Mouse (Mus musculus) ES-Bruce4 (cell line): ENCODE data around the gene Creld2.

Experiments used
- CTCF ChIP-seq: IDR thresholded peaks from one replicate; pipeline ENCODE4 v1.8.1; 2011; ENCODE audit warnings: low read depth, low read length
- POLR2A ChIP-seq: IDR thresholded peaks from one replicate; pipeline ENCODE4 v1.8.1; 2011; ENCODE audit warnings: low read length; ENCODE audit not compliant: insufficient read depth

- TF ChIP-seq CTCF (no peak), POLR2A (no peak)
Measured at GRCm38 (mm10) chr15:88868024-88868742, 48.7 kb downstream of the Creld2 start.
